Mouse (Mus musculus): ENCODE measurements around the gene Krt42. TPM values are rescaled to one million over a fixed set of nuclear protein-coding genes. Genes with fewer than 3 reads are reported as not detected.

Krt42 gene
- polyA plus RNA-seq, 1 experiment from 2014 or later: not detected

DNA sequence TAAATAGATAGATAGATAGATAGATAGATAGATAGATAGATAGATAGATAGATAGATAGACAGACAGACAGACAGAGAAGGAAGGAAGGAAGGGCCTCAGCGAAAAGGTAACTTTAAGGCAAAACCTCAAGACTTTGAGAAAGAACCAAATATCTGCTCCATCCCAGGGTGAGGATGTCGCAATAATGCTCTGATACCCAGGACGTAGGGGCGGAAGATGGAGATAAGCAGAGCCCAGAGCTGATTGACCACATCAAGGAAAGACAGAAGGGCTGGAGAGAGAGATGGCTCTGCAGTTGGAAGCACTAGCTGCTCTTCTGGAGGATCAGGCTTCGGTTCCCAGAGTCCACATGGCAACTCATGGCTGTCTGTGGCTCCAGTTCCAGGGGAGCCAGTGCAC, 31.6 kb upstream of the Krt42 start:
- H3K36me3 ChIP-seq (ENCODE audit: control insufficient read depth, insufficient read depth, low read length): no peaks in the 10 kb centered on the region
- H3K9ac ChIP-seq (ENCODE audit: low read length): no peak overlapping the region
- H3K4me1 ChIP-seq (ENCODE audit: control insufficient read depth, insufficient read depth, low read length): no peaks in the 10 kb centered on the region
- no peaks in the 10 kb centered on the region for H3K9me3 ChIP-seq (replicated peaks; ENCODE audit: control insufficient read depth, low read length)
- no peak overlapping the region for H3K27ac ChIP-seq (ENCODE audit: low read length)
- no peak overlapping the region for H3K4me3 ChIP-seq (replicated peaks; ENCODE audit: low read length)
- no peak for ATAC-seq (ENCODE audit: insufficient read depth, low FRiP score)
- WGBS: 74% methylated on average over 5 of the region's 5 CpGs
- H3K4me2 ChIP-seq (ENCODE audit: low read depth, low read length): no peak overlapping the region
- H3K27me3 ChIP-seq (ENCODE audit: control insufficient read depth, insufficient read depth, low read length): no peaks in the 10 kb centered on the region

DNA sequence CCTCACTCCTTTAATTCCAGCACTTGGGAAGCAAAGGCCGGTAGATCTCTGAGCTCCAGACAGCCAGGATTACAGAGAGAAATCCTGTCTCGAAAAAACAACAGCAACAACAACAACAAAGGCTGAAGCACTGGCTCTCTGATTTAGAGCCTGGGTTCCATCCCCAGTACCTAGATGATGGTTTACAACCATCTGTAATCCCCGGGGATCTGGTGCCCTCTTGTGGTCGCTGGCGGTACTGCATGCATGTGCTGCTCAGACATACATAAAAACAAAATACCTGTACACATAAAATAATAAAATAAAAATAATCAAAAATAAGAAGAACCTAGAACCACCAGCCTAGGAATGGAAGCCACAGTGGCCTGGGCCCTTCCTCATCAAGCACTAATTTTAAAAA, 30.6 kb upstream of the Krt42 start:
- 6% methylated on average over 5 of the region's 5 CpGs for WGBS
- H3K4me3 ChIP-seq (replicated peaks; ENCODE audit: low read length): no peak overlapping the region
- no peak overlapping the region for H3K27ac ChIP-seq (ENCODE audit: low read length)
- H3K9me3 ChIP-seq (replicated peaks; ENCODE audit: control insufficient read depth, low read length): no peaks in the 10 kb centered on the region
- H3K4me1 ChIP-seq (ENCODE audit: control insufficient read depth, insufficient read depth, low read length): no peaks in the 10 kb centered on the region
- H3K27me3 ChIP-seq (ENCODE audit: control insufficient read depth, insufficient read depth, low read length): no peaks in the 10 kb centered on the region
- H3K9ac ChIP-seq (ENCODE audit: low read length): no peak overlapping the region
- H3K4me2 ChIP-seq (ENCODE audit: low read depth, low read length): no peak overlapping the region
- H3K36me3 ChIP-seq (ENCODE audit: control insufficient read depth, insufficient read depth, low read length): no peaks in the 10 kb centered on the region
- ATAC-seq (ENCODE audit: insufficient read depth, low FRiP score): no peak

DNA sequence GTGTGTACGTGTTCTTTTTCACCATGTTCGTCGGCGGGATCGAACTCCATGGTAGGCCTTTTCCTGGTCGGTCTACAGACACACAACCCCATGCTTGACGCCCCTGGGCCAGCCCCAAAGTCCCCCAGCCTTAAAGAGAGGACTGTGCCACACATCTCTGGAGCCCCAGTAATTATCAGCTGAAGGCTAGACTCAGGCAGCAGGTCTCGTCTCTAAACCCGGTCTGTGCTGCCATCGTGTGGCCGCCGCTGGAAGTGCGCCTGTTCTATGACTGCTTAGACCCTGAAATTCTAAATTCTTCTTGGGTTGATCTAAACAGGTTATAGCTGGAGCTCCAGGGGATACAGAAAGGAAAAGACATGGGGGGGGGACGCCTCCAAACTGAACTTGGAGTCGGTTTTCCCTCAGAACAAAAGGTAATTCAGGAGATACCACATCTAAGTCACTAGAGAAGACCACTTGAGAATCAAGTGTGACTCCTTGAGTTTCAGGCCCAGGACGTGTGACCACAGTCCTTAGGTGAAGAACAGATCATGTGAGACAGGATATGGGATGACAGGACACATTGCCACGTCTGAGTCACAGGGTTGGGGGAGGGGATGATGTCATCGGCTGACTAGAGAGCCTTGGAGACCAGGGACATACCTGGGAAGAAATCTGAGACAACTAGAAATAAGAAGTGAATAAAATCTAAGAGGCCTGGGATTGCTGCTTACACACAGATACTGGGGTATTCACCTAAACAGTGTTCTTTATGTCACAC, 28.8 kb upstream of the Krt42 start:
- Histone ChIP-seq H3K4me2 (ENCODE audit: low read depth, low read length) (peak overlapping the region; percentile 40), H3K27me3 (ENCODE audit: control insufficient read depth, insufficient read depth, low read length) (no peaks in the 10 kb centered on the region), H3K4me3 (replicated peaks; ENCODE audit: low read length) (no peak overlapping the region), H3K4me1 (ENCODE audit: control insufficient read depth, insufficient read depth, low read length) (no peaks in the 10 kb centered on the region), H3K27ac (ENCODE audit: low read length) (no peak overlapping the region), H3K9me3 (replicated peaks; ENCODE audit: control insufficient read depth, low read length) (no peaks in the 10 kb centered on the region), H3K9ac (ENCODE audit: low read length) (no peak overlapping the region), H3K36me3 (ENCODE audit: control insufficient read depth, insufficient read depth, low read length) (no peaks in the 10 kb centered on the region)
- WGBS: 17% methylated on average over 18 of the region's 18 CpGs
- no peak for ATAC-seq (ENCODE audit: insufficient read depth, low FRiP score)

DNA sequence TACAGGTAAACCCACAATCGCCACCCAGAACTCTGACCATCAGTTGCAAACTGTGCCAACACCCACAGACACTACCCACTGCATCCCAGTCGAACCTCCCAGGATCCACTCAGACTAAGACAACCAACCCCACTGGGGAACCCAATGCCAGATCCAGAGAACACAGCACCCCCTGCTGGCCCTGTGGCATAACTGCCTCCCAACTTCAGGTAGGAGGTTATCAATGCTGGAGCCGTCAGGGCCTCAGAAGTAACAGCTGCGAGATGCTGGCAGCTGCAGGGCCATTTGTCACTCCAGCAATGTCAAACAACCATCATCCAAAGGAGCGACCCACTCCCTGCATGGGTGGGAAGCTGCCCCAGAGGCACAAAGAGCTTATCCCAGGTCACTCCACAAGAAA, 28.1 kb upstream of the Krt42 start:
- H3K36me3 ChIP-seq (ENCODE audit: control insufficient read depth, insufficient read depth, low read length): no peaks in the 10 kb centered on the region
- H3K4me3 ChIP-seq (replicated peaks; ENCODE audit: low read length): no peak overlapping the region
- 23% methylated on average over 5 of the region's 5 CpGs for WGBS
- peak overlapping the region; percentile 40 for H3K4me2 ChIP-seq (ENCODE audit: low read depth, low read length)
- no peaks in the 10 kb centered on the region for H3K4me1 ChIP-seq (ENCODE audit: control insufficient read depth, insufficient read depth, low read length)
- H3K27ac ChIP-seq (ENCODE audit: low read length): no peak overlapping the region
- no peaks in the 10 kb centered on the region for H3K27me3 ChIP-seq (ENCODE audit: control insufficient read depth, insufficient read depth, low read length)
- H3K9me3 ChIP-seq (replicated peaks; ENCODE audit: control insufficient read depth, low read length): no peaks in the 10 kb centered on the region
- H3K9ac ChIP-seq (ENCODE audit: low read length): no peak overlapping the region
- ATAC-seq (ENCODE audit: insufficient read depth, low FRiP score): no peak

GRCm38 (mm10) chr11:100295308-100295707, 25.6 kb upstream of the Krt42 start:
- Histone ChIP-seq H3K36me3 (ENCODE audit: control insufficient read depth, insufficient read depth, low read length) (no peaks in the 10 kb centered on the region), H3K27me3 (ENCODE audit: control insufficient read depth, insufficient read depth, low read length) (no peaks in the 10 kb centered on the region), H3K4me3 (replicated peaks; ENCODE audit: low read length) (no peak overlapping the region), H3K4me1 (ENCODE audit: control insufficient read depth, insufficient read depth, low read length) (peaks cover 10% of the 10 kb centered on the region), H3K9me3 (replicated peaks; ENCODE audit: control insufficient read depth, low read length) (no peaks in the 10 kb centered on the region), H3K4me2 (ENCODE audit: low read depth, low read length) (no peak overlapping the region), H3K27ac (ENCODE audit: low read length) (no peak overlapping the region), H3K9ac (ENCODE audit: low read length) (peak overlapping the region; percentile 49; the same call in 1 of the 2 replicates)
- WGBS: 6% methylated on average over 10 of the region's 10 CpGs
- peak; percentile 61 for ATAC-seq (ENCODE audit: insufficient read depth, low FRiP score)

DNA sequence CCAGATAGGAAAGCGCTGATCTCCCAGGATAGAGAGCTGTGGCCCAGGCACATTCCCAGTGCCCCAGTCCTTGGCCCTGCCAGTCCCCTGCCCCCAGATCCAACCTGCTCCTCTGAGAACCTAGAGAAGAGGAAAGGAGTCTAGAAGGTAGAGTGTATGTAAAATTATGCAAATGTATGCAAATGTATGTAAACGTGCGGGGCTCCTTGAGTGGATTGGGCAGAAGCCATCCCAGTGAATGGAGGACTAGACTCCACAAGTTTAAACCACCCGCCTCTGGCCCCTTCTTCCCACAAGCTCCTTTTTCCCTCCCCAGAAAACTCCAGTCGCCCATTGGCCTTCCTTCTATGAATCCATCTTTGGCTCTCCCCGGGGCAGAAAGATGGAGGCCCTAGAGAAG, 23.2 kb upstream of the Krt42 start:
- WGBS: 62% methylated on average over 6 of the region's 6 CpGs

DNA sequence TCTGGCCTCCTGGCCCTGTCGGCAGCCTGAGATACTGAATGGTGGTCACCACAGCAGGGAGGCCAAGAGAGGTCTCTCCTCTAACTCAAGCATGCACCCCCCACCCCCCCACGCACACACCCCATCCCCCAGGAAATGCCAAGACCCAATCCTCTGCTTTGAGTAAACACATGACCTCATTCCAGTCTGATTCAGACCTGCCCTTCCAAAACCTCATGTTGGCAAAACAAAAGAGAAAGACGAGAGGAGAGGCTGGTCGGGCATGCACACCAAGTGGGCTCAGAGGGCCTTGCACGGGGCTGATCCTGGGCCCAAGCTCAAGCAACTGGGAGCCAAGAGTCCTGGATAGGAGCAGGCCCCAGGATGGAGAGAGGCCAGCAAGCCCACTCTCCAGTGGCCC, 20.6 kb upstream of the Krt42 start:
- WGBS: 27% methylated on average over 5 of the region's 5 CpGs
- Histone ChIP-seq H3K9me3 (replicated peaks; ENCODE audit: control insufficient read depth, low read length) (no peaks in the 10 kb centered on the region), H3K36me3 (ENCODE audit: control insufficient read depth, insufficient read depth, low read length) (no peaks in the 10 kb centered on the region), H3K4me2 (ENCODE audit: low read depth, low read length) (no peak overlapping the region), H3K9ac (ENCODE audit: low read length) (peak overlapping the region; percentile 66), H3K27ac (ENCODE audit: low read length) (peak overlapping the region; percentile 95), H3K27me3 (ENCODE audit: control insufficient read depth, insufficient read depth, low read length) (no peaks in the 10 kb centered on the region), H3K4me3 (replicated peaks; ENCODE audit: low read length) (no peak overlapping the region), H3K4me1 (ENCODE audit: control insufficient read depth, insufficient read depth, low read length) (peaks cover 30% of the 10 kb centered on the region)
- no peak for ATAC-seq (ENCODE audit: insufficient read depth, low FRiP score)

More for the DNA sequence above, 23.2 kb upstream of the Krt42 start:
- Histone ChIP-seq H3K27me3 (ENCODE audit: control insufficient read depth, insufficient read depth, low read length) (no peaks in the 10 kb centered on the region), H3K4me1 (ENCODE audit: control insufficient read depth, insufficient read depth, low read length) (peaks cover 24% of the 10 kb centered on the region), H3K4me2 (ENCODE audit: low read depth, low read length) (no peak overlapping the region), H3K9ac (ENCODE audit: low read length) (no peak overlapping the region), H3K4me3 (replicated peaks; ENCODE audit: low read length) (no peak overlapping the region), H3K36me3 (ENCODE audit: control insufficient read depth, insufficient read depth, low read length) (no peaks in the 10 kb centered on the region), H3K27ac (ENCODE audit: low read length) (no peak overlapping the region), H3K9me3 (replicated peaks; ENCODE audit: control insufficient read depth, low read length) (no peaks in the 10 kb centered on the region)
- ATAC-seq (ENCODE audit: insufficient read depth, low FRiP score): no peak

DNA sequence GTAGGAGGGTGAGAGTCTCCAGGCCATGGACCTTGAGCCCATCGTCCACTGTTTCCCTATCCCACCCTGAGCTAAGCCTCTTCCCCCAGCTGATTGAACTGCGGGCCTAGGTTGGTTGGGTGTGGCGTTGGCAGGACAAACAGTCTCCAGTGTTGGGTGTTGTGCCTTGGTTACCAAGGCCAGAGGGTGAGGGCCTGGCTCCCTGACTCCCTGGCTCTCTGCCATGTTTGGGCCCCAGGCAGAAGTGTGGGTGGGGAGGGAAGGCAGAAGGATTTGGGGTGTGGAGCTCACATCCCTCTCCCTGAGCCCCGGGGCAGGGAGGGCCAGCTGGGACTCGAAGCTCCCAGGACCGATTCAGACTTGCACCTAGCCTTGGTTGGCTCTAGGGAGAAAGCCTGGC, 19.3 kb upstream of the Krt42 start:
- WGBS: 57% methylated on average over 6 of the region's 6 CpGs
- peak overlapping the region; percentile 98 for H3K27ac ChIP-seq (ENCODE audit: low read length)
- H3K9ac ChIP-seq (ENCODE audit: low read length): peak overlapping the region; percentile 37; the same call in 1 of the 2 replicates

GRCm38 (mm10) chr11:100287024-100287423, 17.4 kb upstream of the Krt42 start:
- Histone ChIP-seq H3K9ac (ENCODE audit: low read length) (peak overlapping the region; percentile 57), H3K4me2 (ENCODE audit: low read depth, low read length) (no peak overlapping the region), H3K36me3 (ENCODE audit: control insufficient read depth, insufficient read depth, low read length) (no peaks in the 10 kb centered on the region), H3K4me1 (ENCODE audit: control insufficient read depth, insufficient read depth, low read length) (peaks cover 30% of the 10 kb centered on the region), H3K9me3 (replicated peaks; ENCODE audit: control insufficient read depth, low read length) (no peaks in the 10 kb centered on the region), H3K27ac (ENCODE audit: low read length) (peak overlapping the region; percentile 98), H3K27me3 (ENCODE audit: control insufficient read depth, insufficient read depth, low read length) (no peaks in the 10 kb centered on the region), H3K4me3 (replicated peaks; ENCODE audit: low read length) (no peak overlapping the region)
- 32% methylated on average over 10 of the region's 10 CpGs for WGBS
- peak; percentile 88 for ATAC-seq (ENCODE audit: insufficient read depth, low FRiP score)

More for the DNA sequence above, 19.3 kb upstream of the Krt42 start:
- 0 out of 2 replicates have a peak overlapping the region, but pooled peaks have one; percentile 13 for H3K4me2 ChIP-seq (ENCODE audit: low read depth, low read length)
- peak; percentile 69 for ATAC-seq (ENCODE audit: insufficient read depth, low FRiP score)
- peaks cover 30% of the 10 kb centered on the region for H3K4me1 ChIP-seq (ENCODE audit: control insufficient read depth, insufficient read depth, low read length)
- no peaks in the 10 kb centered on the region for H3K36me3 ChIP-seq (ENCODE audit: control insufficient read depth, insufficient read depth, low read length)
- H3K9me3 ChIP-seq (replicated peaks; ENCODE audit: control insufficient read depth, low read length): no peaks in the 10 kb centered on the region
- no peak overlapping the region for H3K4me3 ChIP-seq (replicated peaks; ENCODE audit: low read length)
- H3K27me3 ChIP-seq (ENCODE audit: control insufficient read depth, insufficient read depth, low read length): no peaks in the 10 kb centered on the region

All from stomach, embryonic 16.5 days (tissue).